Mouse (Mus musculus) right cerebral cortex, adult 2 months (tissue): ENCODE data around the gene Nkx2-2.
"Not testable (repeated sequence)": the region's sequence is repeated elsewhere in the genome, so short reads cannot be mapped to it uniquely, and the experiment has no call there.

Source experiments
- DNase-seq, 2 experiments: peaks; one replicate each; pipeline ENCODE4 v3.0.0; 2021 to 2022; ENCODE audit warnings: low spot score in 2 of 2

Gene Nkx2-2

DNA sequence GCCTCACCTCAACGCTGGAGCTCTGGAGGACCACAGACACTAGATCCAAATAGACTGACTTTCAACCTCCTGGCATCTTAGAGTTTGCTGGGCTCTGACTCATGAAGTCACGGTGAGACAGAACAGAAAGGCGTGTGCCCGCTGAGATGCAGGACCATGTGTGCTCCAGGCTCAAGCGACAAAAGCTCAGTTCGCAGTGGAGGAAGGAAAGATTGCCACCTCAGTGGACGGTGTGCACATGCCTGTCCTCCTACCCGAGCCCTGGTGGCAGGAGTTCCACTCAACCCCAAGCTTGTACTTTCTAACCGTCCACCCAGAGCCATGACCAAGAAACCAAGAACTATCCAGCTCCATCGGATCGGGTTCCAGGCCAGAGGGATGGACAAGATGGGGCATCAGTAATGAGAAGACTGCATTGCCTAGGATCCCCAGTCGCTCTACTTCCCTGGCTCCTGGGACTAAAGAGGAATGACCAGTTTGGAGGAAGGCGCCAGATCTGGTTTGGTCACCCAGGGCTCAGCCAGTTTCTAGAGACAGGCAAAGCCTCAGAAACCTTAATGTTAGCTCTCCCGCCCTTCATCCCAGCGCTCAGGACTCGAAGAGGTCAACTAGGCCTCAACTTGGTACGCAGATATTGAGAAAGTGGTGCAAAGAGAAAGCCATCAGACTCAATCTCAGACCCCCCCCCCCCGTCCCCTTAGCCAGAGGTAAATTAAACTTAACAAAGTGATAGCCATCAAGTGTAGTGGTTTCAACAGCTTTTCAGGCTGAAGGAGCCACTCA lies 11.9 kb downstream of the Nkx2-2 start:
- no peak for DNase-seq

DNA sequence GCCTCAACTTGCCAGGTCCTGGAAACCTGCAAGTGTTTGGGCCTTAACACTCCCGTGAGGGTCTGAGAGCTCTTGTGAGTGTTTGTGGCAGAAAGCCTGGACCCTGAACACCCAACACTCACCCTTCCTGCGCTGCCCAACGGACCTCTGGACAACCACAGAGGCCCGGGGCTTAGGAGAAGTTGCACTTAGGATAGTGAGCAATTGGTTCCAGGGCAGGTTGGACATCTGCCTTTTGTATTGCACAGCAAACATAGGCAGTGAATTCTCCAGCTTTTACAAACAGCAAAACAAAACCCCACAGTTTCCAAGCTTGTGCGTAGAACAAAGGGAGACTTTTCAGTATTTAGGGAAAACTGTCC lies 12.8 kb downstream of the Nkx2-2 start:
- no peak for DNase-seq

DNA sequence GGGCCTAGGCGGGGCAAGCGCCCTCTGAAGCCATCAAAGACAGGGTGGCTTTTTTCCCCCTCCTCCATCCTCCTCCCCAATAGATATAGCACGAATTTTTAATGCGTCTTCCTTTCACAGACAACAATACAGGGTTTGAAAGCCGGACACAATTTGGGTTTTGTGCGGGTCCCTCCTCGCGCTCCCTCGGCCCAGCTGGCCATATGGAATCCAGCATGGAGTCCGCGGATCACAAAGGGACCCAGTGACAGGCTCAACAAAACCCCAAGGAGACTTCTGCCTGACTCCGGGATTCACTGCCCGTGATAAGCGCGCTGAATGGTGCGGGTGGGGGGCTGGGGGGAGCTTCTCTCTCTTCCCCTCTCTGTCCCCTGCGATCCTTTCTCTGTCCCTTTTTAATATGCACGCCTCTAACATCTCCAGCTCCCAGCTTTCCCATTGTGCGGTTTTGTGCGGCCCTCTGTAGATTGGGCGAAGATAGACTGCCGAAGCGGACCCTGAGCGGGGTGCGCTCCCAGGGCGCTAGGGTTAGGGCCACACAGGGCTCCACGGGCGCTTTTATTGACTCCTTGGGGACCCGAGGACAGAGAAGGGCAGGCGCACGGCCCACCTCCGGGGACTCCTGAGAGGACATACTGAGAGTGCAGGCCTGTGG lies 13.3 kb downstream of the Nkx2-2 start:
- DNase-seq = peak in 1 of 2 experiments; percentile 22

DNA sequence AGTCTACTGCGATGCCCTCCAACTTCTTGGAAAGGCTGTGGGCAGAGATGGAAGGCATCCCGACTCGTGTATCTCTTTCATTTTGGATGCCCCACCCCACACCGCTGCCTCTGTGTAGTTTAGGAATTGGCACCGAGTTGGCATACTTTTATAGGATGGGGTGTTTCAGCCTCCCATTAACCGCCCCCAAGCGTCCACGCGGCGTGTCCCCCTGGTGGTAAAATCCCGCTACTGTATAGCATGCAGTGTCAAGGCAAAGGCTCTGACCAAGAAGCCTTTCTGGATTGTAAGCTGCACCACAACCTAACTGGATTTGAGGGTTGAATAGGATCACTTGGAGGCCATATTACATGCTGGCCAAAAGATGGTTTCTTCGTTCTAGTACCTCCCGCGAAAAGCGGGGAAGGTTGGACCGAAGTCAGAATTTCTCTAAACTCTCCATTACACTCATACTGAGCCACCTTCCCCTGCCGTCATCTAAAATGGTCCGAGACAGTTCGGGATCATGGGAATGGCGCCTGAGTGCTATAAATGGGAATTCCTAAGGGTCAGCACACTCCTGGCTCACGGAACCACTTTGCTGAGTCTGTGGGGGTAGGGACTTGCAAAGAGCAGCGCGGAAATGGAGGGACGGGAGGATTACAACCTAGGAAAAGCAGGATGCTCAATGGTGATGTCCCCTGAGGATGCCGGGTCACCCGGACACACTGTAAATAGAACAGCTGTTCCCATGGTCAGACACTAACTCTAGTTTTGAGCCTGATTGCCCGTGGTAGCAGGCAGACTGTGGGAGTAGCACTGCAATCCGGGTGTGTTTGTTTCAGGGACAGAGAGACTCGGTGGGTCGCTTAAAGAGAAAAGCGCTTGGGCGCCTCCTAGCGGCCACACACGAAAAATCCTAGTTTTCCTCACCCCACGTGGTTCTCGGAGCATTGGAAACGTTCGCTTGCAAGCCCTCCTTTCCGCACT lies 15.7 kb downstream of the Nkx2-2 start:
- peak; percentile 39 to 60 for DNase-seq

DNA sequence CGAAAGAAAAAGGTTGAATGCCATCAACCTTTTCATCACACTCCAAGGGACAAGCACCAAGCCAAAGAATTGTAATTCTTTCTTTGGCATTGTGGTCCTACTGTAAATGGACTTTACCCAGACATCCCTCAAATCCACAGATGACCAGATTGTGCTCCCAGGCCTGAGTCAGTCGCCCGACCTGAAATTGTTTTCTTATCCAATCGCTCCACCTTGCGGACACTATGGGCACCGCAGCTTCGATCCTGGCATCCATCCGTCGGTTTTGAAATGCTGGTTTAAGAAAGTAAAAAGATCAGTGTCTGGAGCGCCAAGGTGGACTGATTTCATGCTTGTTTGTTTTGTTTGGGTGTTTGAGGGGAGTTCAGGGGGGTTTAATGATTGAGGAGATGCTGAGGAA lies 16.4 kb downstream of the Nkx2-2 start:
- peak; percentile 90 to 92 for DNase-seq

DNA sequence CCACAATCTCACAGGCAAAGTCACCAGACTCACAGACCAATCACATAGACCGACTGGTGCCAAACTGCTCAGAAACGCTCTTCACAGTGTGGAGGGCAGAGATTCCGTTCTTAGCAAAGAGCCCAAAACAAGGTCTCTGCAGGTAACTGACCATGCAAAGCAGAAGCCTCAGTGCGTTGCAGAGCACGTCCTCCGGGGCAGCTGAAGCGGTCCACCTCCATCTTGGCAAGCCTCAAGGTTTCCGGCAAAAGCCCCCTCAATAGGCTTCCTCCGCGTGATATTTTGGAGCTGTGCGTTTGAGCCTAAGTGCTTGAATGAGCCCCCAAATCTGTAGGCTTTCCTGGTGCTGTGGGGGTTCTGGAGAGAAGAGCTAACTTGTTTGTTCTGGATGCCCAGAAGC lies 18.7 kb downstream of the Nkx2-2 start:
- no peak for DNase-seq

DNA sequence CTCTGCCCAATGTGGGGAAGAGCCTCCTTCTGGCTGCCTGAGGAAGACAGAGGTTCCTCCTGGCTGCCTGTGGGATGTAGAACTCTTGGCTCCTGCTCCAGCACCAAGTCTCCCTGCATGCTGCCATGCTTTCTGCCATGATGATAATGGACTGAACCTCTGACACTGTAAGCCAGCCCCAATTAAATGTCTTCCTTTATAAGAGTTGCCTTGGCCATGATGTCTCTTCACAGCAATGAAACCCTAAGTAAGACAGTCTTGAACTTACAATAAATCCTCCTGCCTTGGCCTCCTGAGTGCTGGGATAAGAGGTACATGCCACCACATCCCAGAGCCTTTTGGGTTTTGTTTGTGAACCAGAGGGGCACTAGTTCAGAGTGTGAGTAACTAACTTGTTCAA lies 20.3 kb downstream of the Nkx2-2 start:
- DNase-seq = no peak

DNA sequence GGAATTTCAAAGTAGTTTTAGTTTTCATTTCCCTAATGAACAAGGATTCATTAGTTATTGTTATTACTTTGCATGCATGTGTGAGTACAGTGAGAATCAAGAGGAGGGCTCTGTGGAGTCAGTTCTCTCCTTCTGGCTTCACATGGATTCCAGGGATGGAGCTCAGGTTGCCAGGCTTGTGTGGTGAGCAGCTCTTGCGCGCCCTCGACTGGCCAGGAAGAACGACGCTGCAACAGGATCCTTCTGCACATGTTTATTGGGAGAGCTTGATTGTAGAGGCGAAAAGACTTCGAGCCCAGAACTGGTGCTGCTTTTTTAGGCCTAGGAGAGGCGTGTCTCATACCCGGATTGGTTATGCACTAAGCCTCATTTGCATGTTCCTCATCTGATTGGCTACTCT lies 23.5 kb downstream of the Nkx2-2 start:
- DNase-seq = not testable (repeated sequence)

DNA sequence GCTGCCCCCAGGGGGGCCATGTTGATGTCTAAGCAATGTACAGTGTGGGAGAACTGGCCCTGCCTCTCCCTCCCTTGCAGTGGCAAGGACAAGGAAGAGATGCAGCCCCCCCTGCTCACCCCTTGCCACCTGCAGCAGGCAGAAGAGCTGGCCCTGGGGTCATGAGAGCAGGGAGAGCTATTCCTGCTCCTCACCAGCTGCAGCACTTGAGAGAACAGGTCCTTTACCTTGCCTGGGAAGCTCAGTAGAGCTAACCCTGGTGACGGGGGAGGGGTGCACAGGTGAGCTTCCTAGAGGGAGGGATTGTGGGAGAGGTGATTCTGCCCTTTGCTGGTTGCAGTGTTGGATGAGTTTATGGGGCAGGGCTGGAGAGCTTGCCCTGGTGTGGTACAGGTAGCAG lies 28.2 kb downstream of the Nkx2-2 start:
- no peak for DNase-seq

DNA sequence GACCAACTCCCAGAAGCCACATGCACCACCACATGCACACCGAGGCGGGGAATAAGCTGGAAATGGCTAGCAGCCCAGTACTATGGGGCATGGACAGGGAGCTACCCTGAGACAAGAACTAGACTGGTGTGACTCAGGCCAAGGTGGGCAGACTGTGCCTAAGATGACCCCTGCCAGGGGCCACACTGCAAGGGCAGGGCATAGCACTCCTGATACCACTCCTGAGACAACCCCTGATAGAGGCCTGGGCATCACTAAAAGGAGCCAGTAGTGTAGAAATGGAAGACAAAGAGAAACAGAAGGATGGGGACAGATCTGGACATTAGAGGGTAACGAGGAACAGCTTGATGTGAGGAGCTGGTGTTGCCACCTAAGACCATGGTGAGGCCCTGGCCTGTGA lies 28.7 kb downstream of the Nkx2-2 start:
- DNase-seq = no peak

DNA sequence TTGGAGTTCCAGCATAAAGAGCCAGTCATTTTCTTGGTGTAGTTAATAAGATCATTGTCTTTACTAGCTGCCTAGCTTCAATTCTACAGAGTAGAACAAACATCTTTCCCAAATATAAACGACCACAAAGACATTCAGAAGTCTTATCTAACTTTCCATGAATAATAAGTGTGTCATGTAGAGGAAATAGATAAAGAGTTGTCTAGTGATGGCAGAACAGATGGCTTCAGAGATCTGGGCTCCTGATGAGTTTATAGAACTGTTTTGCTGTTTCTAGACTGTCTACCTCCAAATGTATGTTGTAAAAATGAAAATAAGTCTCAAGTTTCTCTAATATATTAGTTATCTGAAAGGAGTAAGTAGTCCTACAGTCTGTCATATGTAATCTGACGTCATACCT lies 41.5 kb downstream of the Nkx2-2 start:
- DNase-seq = no peak
